Mouse (Mus musculus) MEL (cell line): ENCODE data around the gene Olfr97. TPM values are rescaled to one million over a fixed set of nuclear protein-coding genes. Genes with fewer than 3 reads are reported as not detected.

Experiments
- DNase-seq: peaks from one replicate; pipeline ENCODE4 v3.0.0; 2011; ENCODE audit warnings: low read depth, low spot score
- H3K27ac ChIP-seq: 2 replicates; pipeline ENCODE4 v1.5.1; 2012; ENCODE audit warnings: low read depth, mild to moderate bottlenecking, control low read depth, low read length, moderate library complexity; ENCODE audit not compliant: control insufficient read depth
- H3K27me3 ChIP-seq, 2 experiments: fragments of 150-350 bp in 1 of 2; sonication (generic) in 1 of 2; 2 replicates each; pipeline ENCODE4 v1.6.1; 2012; ENCODE audit warnings: low read length in 2 of 2, mild to moderate bottlenecking in 2 of 2, improper control_type of control experiment in 1 of 2, moderate library complexity in 1 of 2; ENCODE audit not compliant: insufficient read depth in 2 of 2, control insufficient read depth in 1 of 2
- H3K36me3 ChIP-seq, 2 experiments: 2 replicates each; pipeline ENCODE4 v1.6.1; 2012 to 2014; ENCODE audit warnings: low read length in 2 of 2, improper control_type of control experiment in 1 of 2, inconsistent platforms in 1 of 2, mild to moderate bottlenecking in 1 of 2; ENCODE audit not compliant: insufficient read depth in 2 of 2, control insufficient read depth in 1 of 2
- H3K4me1 ChIP-seq, 2 experiments: fragments of 150-350 bp in 1 of 2; sonication (generic) in 1 of 2; 2 replicates each; pipeline ENCODE4 v1.6.1; 2012; ENCODE audit warnings: low read length in 2 of 2, improper control_type of control experiment in 1 of 2, mild to moderate bottlenecking in 1 of 2; ENCODE audit not compliant: insufficient read depth in 2 of 2, control insufficient read depth in 1 of 2
- H3K4me3 ChIP-seq, 2 experiments: fragments of 150-350 bp in 1 of 2; sonication (generic) in 1 of 2; 2 replicates each; pipeline ENCODE4 v1.5.1; 2012; ENCODE audit warnings: low read depth in 2 of 2, low read length in 2 of 2, mild to moderate bottlenecking in 2 of 2, moderate library complexity in 2 of 2, control low read depth in 1 of 2, improper control_type of control experiment in 1 of 2; ENCODE audit not compliant: control insufficient read depth in 1 of 2, insufficient read depth in 1 of 2
- H3K79me2 ChIP-seq: 2 replicates; pipeline ENCODE4 v1.6.1; 2012; ENCODE audit warnings: mild to moderate bottlenecking, low read length, moderate library complexity; ENCODE audit not compliant: control insufficient read depth, poor library complexity, insufficient read depth
- H3K9ac ChIP-seq: 2 replicates; pipeline ENCODE4 v1.6.1; 2012; ENCODE audit warnings: low read depth, mild to moderate bottlenecking, control low read depth, low read length, moderate library complexity; ENCODE audit not compliant: control insufficient read depth, poor library complexity, severe bottlenecking
- H3K9me3 ChIP-seq: fragments of 150-350 bp; sonication (generic); replicated peaks from 2 replicates; pipeline ENCODE4 v1.6.1; 2012; ENCODE audit warnings: mild to moderate bottlenecking, low read length, improper control_type of control experiment, moderate library complexity; ENCODE audit not compliant: insufficient read depth
- BHLHE40 ChIP-seq: IDR thresholded peaks from 2 replicates; pipeline ENCODE4 v1.6.1; 2012; ENCODE audit warnings: low read depth, mild to moderate bottlenecking, inconsistent platforms, low read length, improper control_type of control experiment, borderline replicate concordance
- CHD2 ChIP-seq: IDR thresholded peaks from 2 replicates; pipeline ENCODE4 v1.6.1; 2011; ENCODE audit warnings: low read length, improper control_type of control experiment
- CTCF ChIP-seq, 3 experiments: IDR thresholded peaks in 2 of 3; conservative IDR thresholded peaks in 1 of 3; 2 replicates each; pipeline ENCODE4 v1.5.1; 2011 to 2012; ENCODE audit warnings: low read length in 3 of 3, low read depth in 2 of 3, mild to moderate bottlenecking in 2 of 3, improper control_type of control experiment in 1 of 3, inconsistent platforms in 1 of 3, mixed read lengths in 1 of 3, moderate library complexity in 1 of 3; ENCODE audit not compliant: control insufficient read depth in 1 of 3, insufficient read depth in 1 of 3, poor library complexity in 1 of 3, severe bottlenecking in 1 of 3
- ELF1 ChIP-seq: IDR thresholded peaks from 2 replicates; pipeline ENCODE4 v1.6.1; 2014; ENCODE audit warnings: low read depth, mild to moderate bottlenecking, inconsistent platforms, low read length, improper control_type of control experiment, moderate library complexity
- EP300 ChIP-seq, 2 experiments: IDR thresholded peaks; 2 replicates each; pipeline ENCODE4 v1.6.1; 2011; ENCODE audit warnings: improper control_type of control experiment in 2 of 2, low read length in 2 of 2, low read depth in 1 of 2, mild to moderate bottlenecking in 1 of 2
- ETS1 ChIP-seq: IDR thresholded peaks from 2 replicates; pipeline ENCODE4 v1.6.1; 2012; ENCODE audit warnings: low read depth, mild to moderate bottlenecking, inconsistent platforms, low read length, improper control_type of control experiment, moderate library complexity
- GABPA ChIP-seq: IDR thresholded peaks from 2 replicates; pipeline ENCODE4 v1.6.1; 2012; ENCODE audit warnings: low read depth, mild to moderate bottlenecking, inconsistent platforms, low read length, improper control_type of control experiment, moderate library complexity
- GATA1 ChIP-seq: IDR thresholded peaks from 2 replicates; pipeline ENCODE4 v1.6.1; 2011; ENCODE audit warnings: low read depth, low read length, improper control_type of control experiment
- HCFC1 ChIP-seq: IDR thresholded peaks from 2 replicates; pipeline ENCODE4 v1.6.1; 2012; ENCODE audit warnings: low read depth, mild to moderate bottlenecking, inconsistent platforms, low read length, improper control_type of control experiment, moderate library complexity
- JUND ChIP-seq: IDR thresholded peaks from 2 replicates; pipeline ENCODE4 v1.6.1; 2011; ENCODE audit warnings: low read depth, mild to moderate bottlenecking, improper control_type of control experiment, low read length
- MAFK ChIP-seq: IDR thresholded peaks from 2 replicates; pipeline ENCODE4 v1.6.1; 2011; ENCODE audit warnings: low read depth, mild to moderate bottlenecking, low read length, improper control_type of control experiment, borderline replicate concordance
- MAX ChIP-seq: IDR thresholded peaks from 2 replicates; pipeline ENCODE4 v1.6.1; 2011; ENCODE audit warnings: low read length, improper control_type of control experiment
- MAZ ChIP-seq: IDR thresholded peaks from 2 replicates; pipeline ENCODE4 v1.6.1; 2012; ENCODE audit warnings: low read depth, mild to moderate bottlenecking, inconsistent platforms, low read length, improper control_type of control experiment
- MEF2A ChIP-seq: IDR thresholded peaks from 2 replicates; pipeline ENCODE4 v1.6.1; 2014; ENCODE audit warnings: low read depth, mild to moderate bottlenecking, inconsistent platforms, low read length, improper control_type of control experiment; ENCODE audit not compliant: poor library complexity, insufficient replicate concordance, severe bottlenecking; ENCODE audit errors: extremely low read depth
- MXI1 ChIP-seq: IDR thresholded peaks from 2 replicates; pipeline ENCODE4 v1.6.1; 2011; ENCODE audit warnings: mild to moderate bottlenecking, low read depth, low read length, improper control_type of control experiment
- MYB ChIP-seq: IDR thresholded peaks from 2 replicates; pipeline ENCODE4 v1.6.1; 2011; ENCODE audit warnings: mild to moderate bottlenecking, low read depth, low read length, improper control_type of control experiment
- NELFE ChIP-seq: IDR thresholded peaks from 2 replicates; pipeline ENCODE4 v1.6.1; 2011; ENCODE audit warnings: low read depth, low read length, improper control_type of control experiment
- POLR2A ChIP-seq, 2 experiments: IDR thresholded peaks; 2 replicates each; pipeline ENCODE4 v1.6.1; 2011 to 2012; ENCODE audit warnings: low read length in 2 of 2, mild to moderate bottlenecking in 2 of 2, control low read depth in 1 of 2, improper control_type of control experiment in 1 of 2, low read depth in 1 of 2, moderate library complexity in 1 of 2; ENCODE audit not compliant: control insufficient read depth in 1 of 2, insufficient read depth in 1 of 2, poor library complexity in 1 of 2
- POLR2AphosphoS2 ChIP-seq: IDR thresholded peaks from 2 replicates; pipeline ENCODE4 v1.6.1; 2011; ENCODE audit warnings: low read length, improper control_type of control experiment
- POLR2AphosphoS5 ChIP-seq: IDR thresholded peaks from 2 replicates; pipeline ENCODE4 v1.6.1; 2012; ENCODE audit warnings: low read depth, borderline replicate concordance, mild to moderate bottlenecking, inconsistent platforms, low read length, moderate library complexity, mixed read lengths
- RAD21 ChIP-seq: IDR thresholded peaks from 2 replicates; pipeline ENCODE4 v1.6.1; 2011; ENCODE audit warnings: mild to moderate bottlenecking, low read depth, low read length, improper control_type of control experiment
- RCOR1 ChIP-seq: IDR thresholded peaks from 2 replicates; pipeline ENCODE4 v1.6.1; 2012; ENCODE audit warnings: low read depth, mild to moderate bottlenecking, inconsistent platforms, low read length, improper control_type of control experiment
- SIN3A ChIP-seq: IDR thresholded peaks from 2 replicates; pipeline ENCODE4 v1.6.1; 2012; ENCODE audit warnings: low read length, improper control_type of control experiment, inconsistent platforms
- SMC3 ChIP-seq: IDR thresholded peaks from 2 replicates; pipeline ENCODE4 v1.6.1; 2011; ENCODE audit warnings: low read depth, low read length, improper control_type of control experiment
- TAL1 ChIP-seq: IDR thresholded peaks from 2 replicates; pipeline ENCODE4 v1.6.1; 2012; ENCODE audit warnings: mild to moderate bottlenecking, inconsistent platforms, low read length, moderate library complexity, mixed read lengths
- TCF12 ChIP-seq: IDR thresholded peaks from 2 replicates; pipeline ENCODE4 v1.6.1; 2014; ENCODE audit warnings: low read depth, mild to moderate bottlenecking, inconsistent platforms, low read length, improper control_type of control experiment, moderate library complexity
- USF2 ChIP-seq, 2 experiments: IDR thresholded peaks; 2 replicates each; pipeline ENCODE4 v1.6.1; 2011 to 2012; ENCODE audit warnings: improper control_type of control experiment in 2 of 2, low read length in 2 of 2, borderline replicate concordance in 1 of 2, inconsistent platforms in 1 of 2, low read depth in 1 of 2, mild to moderate bottlenecking in 1 of 2; ENCODE audit not compliant: insufficient read depth in 1 of 2
- ZC3H11A ChIP-seq: IDR thresholded peaks from 2 replicates; pipeline ENCODE4 v1.6.1; 2012; ENCODE audit warnings: low read depth, mild to moderate bottlenecking, inconsistent platforms, low read length, improper control_type of control experiment
- ZKSCAN1 ChIP-seq: IDR thresholded peaks from 2 replicates; pipeline ENCODE4 v1.6.1; 2012; ENCODE audit warnings: low read depth, mild to moderate bottlenecking, inconsistent platforms, low read length, improper control_type of control experiment, moderate library complexity
- ZNF384 ChIP-seq: IDR thresholded peaks from 2 replicates; pipeline ENCODE4 v1.6.1; 2012; ENCODE audit warnings: low read depth, mild to moderate bottlenecking, inconsistent platforms, low read length, improper control_type of control experiment
- polyA plus RNA-seq, 2 experiments: library from polyadenylated mRNA; stranded (reverse) in 1 of 2; unstranded in 1 of 2; fragments of >175 nt in 1 of 2; fragments of >200 nt in 1 of 2; gene quantifications; 2 replicates each; pipeline versions ENCODE4 v1.2.1 to v1.2.4; 2012; ENCODE audit warnings: low replicate concordance in 2 of 2, low read depth in 1 of 2; ENCODE audit not compliant: insufficient read length in 2 of 2, insufficient read depth in 1 of 2, missing spikeins in 1 of 2
- total RNA-seq: library from RNA; depleted of rRNA; stranded (reverse); fragments of 300-350 nt; gene quantifications from 2 replicates; pipeline ENCODE4 v1.2.3, GENCODE M21; 2012

Olfr97 gene
- total and polyA plus RNA-seq, 3 experiments, result not detected

DNA sequence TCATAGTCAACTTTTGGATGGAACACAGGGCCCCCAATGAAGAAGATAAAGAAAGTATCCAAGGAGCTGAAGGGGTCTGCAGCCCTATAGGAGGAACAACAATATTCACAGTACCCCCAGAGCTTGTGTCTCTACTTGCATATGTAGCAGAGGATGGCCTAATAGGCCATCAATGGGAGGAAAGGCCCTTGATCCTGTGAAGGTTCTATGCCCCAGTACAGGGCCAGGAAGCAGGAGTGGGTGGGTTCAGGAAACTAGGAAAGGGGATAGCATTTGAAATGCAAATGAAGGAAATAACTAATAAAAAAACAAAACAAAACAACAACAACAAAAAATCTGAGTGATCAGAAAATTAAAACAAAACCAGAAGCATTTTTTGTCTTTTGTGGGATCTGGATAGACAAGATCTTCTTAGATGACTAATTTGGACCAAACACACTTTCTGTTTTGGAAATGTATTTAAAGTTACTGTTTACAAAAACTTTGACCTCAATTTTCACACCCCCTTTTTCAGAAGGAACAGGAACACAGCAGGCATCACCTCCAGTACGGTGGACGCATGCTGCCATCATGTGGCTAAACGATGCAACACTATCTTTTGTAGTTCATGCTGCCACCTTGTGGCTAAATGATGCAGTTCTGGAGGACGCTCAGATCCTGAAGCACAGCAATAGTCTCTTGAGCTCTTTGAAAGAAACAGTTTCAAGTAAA, 33.8 kb downstream of the Olfr97 start:
- Histone ChIP-seq H3K4me3 (no peak overlapping the region), H3K79me2 (no peaks in the 10 kb centered on the region), H3K27me3 (no peaks in the 10 kb centered on the region; a peak in 1 of 4 replicates), H3K4me1 (no peaks in the 10 kb centered on the region), H3K9me3 (no peaks in the 10 kb centered on the region), H3K27ac (no peak overlapping the region), H3K36me3 (no peaks in the 10 kb centered on the region), H3K9ac (no peak overlapping the region)
- peak; percentile 81 for DNase-seq
- TF ChIP-seq POLR2AphosphoS2, result no peak
- TF ChIP-seq ELF1, result no peak
- no peak; a peak in 1 of 4 replicates for TF ChIP-seq EP300 (IDR thresholded peaks at IDR 0.05; ENCODE audit: low read depth in 1 of 2, low read length in 2 of 2)
- TF ChIP-seq TCF12, result no peak
- TF ChIP-seq GATA1, result no peak
- peak; percentile 98 for TF ChIP-seq SMC3
- peak; percentile 65; the same call in 1 of the 2 replicates for TF ChIP-seq JUND
- TF ChIP-seq MAX, result peak; percentile 35; the same call in 1 of the 2 replicates
- 0 out of 2 replicates have a peak, but pooled peaks have one; percentile 34 for TF ChIP-seq ZNF384
- TF ChIP-seq RCOR1, result no peak
- no peak for TF ChIP-seq POLR2A (IDR thresholded peaks at IDR 0.05; ENCODE audit: control insufficient read depth in 1 of 2, insufficient read depth in 1 of 2, low read depth in 1 of 2, low read length in 2 of 2, poor library complexity in 1 of 2)
- TF ChIP-seq RAD21, result peak; percentile 97
- peak; percentile 47; the same call in 1 of the 2 replicates for TF ChIP-seq SIN3A
- peak; percentile 20; the same call in 1 of the 2 replicates for TF ChIP-seq BHLHE40
- peak; percentile 90 for TF ChIP-seq ZC3H11A
- no peak for TF ChIP-seq MXI1
- no peak for TF ChIP-seq MEF2A
- peak in 2 of 3 experiments; percentile 90 to 98; a peak in 5 of 6 replicates for TF ChIP-seq CTCF (IDR thresholded peaks at IDR 0.05 in 2 of 3, conservative IDR thresholded peaks at IDR 0.05 in 1 of 3; ENCODE audit: control insufficient read depth in 1 of 3, insufficient read depth in 1 of 3, low read depth in 2 of 3, low read length in 3 of 3, poor library complexity in 1 of 3, severe bottlenecking in 1 of 3)

DNA sequence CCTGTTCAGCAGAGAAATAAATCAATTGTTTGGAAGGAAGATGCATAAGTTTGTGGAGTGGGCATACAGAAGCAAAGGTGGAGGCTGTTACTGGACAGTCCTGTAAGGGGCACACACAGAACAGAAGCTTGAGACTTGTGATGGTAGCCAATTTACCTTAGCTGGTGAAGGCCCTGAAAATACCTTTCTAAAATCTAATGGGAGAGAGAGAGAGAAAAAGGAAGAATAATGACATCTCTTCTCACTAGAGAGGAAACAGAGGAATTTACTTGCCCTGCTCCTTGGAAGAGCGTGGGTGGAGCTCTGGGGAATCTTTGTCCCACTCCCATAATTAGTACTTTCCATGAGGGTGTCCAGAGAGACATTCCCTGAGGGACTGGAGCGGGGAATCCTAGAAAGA, 36.2 kb downstream of the Olfr97 start, which contains the start of gene Olfr94:
Gene Olfr94 (minus strand): TSS at position 101 of the 400 bp plus-strand sequence.
- TF ChIP-seq MYB (no peak), RCOR1 (no peak), CHD2 (no peak), CTCF (IDR thresholded peaks at IDR 0.05 in 2 of 3, conservative IDR thresholded peaks at IDR 0.05 in 1 of 3; ENCODE audit: control insufficient read depth in 1 of 3, insufficient read depth in 1 of 3, low read depth in 2 of 3, low read length in 3 of 3, poor library complexity in 1 of 3, severe bottlenecking in 1 of 3) (no peak), MAFK (no peak), TAL1 (no peak), MAZ (no peak), BHLHE40 (no peak), ZC3H11A (no peak), HCFC1 (no peak), ETS1 (no peak), POLR2AphosphoS5 (no peak), MAX (no peak), USF2 (IDR thresholded peaks at IDR 0.05; ENCODE audit: borderline replicate concordance in 1 of 2, insufficient read depth in 1 of 2, low read depth in 1 of 2, low read length in 2 of 2) (no peak), NELFE (no peak), MXI1 (no peak), ZKSCAN1 (no peak), GABPA (no peak), SMC3 (no peak), TCF12 (no peak)
- no peaks in the 10 kb centered on the region for H3K36me3 ChIP-seq
- H3K27ac ChIP-seq, result no peak within 1 kb of the TSS

More for the DNA sequence above, 36.2 kb downstream of the Olfr97 start, which contains the start of gene Olfr94:
- no peak within 1 kb of the TSS for H3K4me3 ChIP-seq
- H3K79me2 ChIP-seq, result no peaks in the 10 kb centered on the region
- no peaks in the 10 kb centered on the region for H3K9me3 ChIP-seq
- no peak for DNase-seq
- H3K4me1 ChIP-seq, result no peaks in the 10 kb centered on the region
- H3K9ac ChIP-seq, result no peak within 1 kb of the TSS
- H3K27me3 ChIP-seq, result no peaks in the 10 kb centered on the region; a peak in 2 of 4 replicates
